Mouse (Mus musculus) C2C12 (cell line): Measurements from ENCODE around the gene Hc.

Source experiments
- CEBPB ChIP-seq: IDR thresholded peaks from one replicate; pipeline ENCODE4 v1.6.1; 2011; ENCODE audit warnings: low read depth, mild to moderate bottlenecking, control low read depth, moderate library complexity
- CTCF ChIP-seq: IDR thresholded peaks from one replicate; pipeline ENCODE4 v1.5.1; 2011; ENCODE audit not compliant: control insufficient read depth, insufficient read depth, insufficient read length
- FOSL1 ChIP-seq: IDR thresholded peaks from one replicate; pipeline ENCODE4 v1.8.0; 2011; ENCODE audit warnings: mild to moderate bottlenecking, low read length; ENCODE audit not compliant: poor library complexity, insufficient read depth, severe bottlenecking
- MAX ChIP-seq: IDR thresholded peaks from one replicate; pipeline ENCODE4 v1.6.1; 2011; ENCODE audit warnings: mild to moderate bottlenecking, control low read depth
- MYOD1 ChIP-seq: IDR thresholded peaks from one replicate; pipeline ENCODE4 v1.6.1; 2011; ENCODE audit warnings: low read depth; ENCODE audit not compliant: control insufficient read depth, insufficient read length
- MYOG ChIP-seq: IDR thresholded peaks from one replicate; pipeline ENCODE4 v1.6.1; 2011; ENCODE audit not compliant: control insufficient read depth, insufficient read length; ENCODE audit errors: extremely low read depth
- USF1 ChIP-seq: IDR thresholded peaks from one replicate; pipeline ENCODE4 v1.6.1; 2011; ENCODE audit warnings: low read depth, mild to moderate bottlenecking, control low read depth, moderate library complexity

GRCm38 (mm10) chr2:34989749-34990148 is 71.5 kb downstream of the Hc start:
- TF ChIP-seq CTCF (no peak), USF1 (no peak), MAX (no peak), MYOD1 (no peak), CEBPB (no peak), FOSL1 (no peak), MYOG (no peak)
